Mouse (Mus musculus): ENCODE measurements around the gene Tmem256. TPM values are rescaled to one million over a fixed set of nuclear protein-coding genes. Genes with fewer than 3 reads are reported as not detected.

Tmem256 gene
- total and polyA plus RNA-seq, 2 experiments from 2014 or later, result 95.5 to 349 TPM

DNA sequence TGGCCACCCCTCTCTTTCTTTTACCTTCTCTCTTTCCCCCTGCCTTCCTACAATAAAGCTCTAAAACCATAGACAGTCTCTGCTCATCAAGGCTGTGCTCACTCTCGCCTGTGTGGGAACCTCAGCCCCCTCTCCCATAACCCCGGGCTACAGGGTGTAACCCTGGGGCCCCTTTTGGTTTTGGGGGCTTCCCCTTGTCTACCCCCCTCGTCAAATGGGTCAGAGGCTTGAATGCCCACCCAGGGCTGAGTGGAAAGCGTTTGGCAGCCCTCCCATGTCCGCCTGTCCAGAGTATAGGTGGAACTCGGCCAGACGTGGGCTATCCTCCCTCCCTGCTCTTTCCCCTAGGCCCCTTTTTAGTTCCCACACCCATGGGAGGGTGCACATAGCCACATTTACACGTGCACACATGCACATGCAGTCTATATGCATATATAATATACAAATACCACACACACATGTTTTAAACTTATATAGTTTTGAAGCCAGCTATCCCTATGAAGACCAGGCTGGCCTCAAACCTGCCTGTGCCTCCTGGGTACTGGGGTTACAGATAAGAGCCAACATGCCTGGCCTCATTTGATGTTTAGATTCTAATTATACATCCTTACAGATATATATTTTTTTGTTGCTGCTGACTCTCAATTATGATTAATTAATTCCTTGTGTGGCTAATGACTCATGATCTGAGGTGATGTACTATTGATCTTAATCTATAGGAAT, 26.0 kb downstream of the Tmem256 start:
- ATAC-seq (ENCODE audit: low FRiP score), result no peak
- Histone ChIP-seq H3K36me3 (ENCODE audit: insufficient read depth, low read length) (no peaks in the 10 kb centered on the region), H3K27ac (ENCODE audit: low read depth, low read length) (no peak overlapping the region), H3K4me1 (ENCODE audit: insufficient read depth, low read length) (no peaks in the 10 kb centered on the region), H3K27me3 (ENCODE audit: insufficient read depth, low read length) (no peaks in the 10 kb centered on the region), H3K9ac (replicated peaks; ENCODE audit: low read length, poor library complexity, severe bottlenecking) (no peak overlapping the region), H3K4me2 (ENCODE audit: low read depth, low read length, poor library complexity, severe bottlenecking) (no peak overlapping the region), H3K4me3 (ENCODE audit: low read depth, low read length) (no peak overlapping the region), H3K9me3 (ENCODE audit: low read length) (no peaks in the 10 kb centered on the region)
- no peak for TF ChIP-seq CTCF (IDR thresholded peaks at IDR 0.05)
- 46% methylated on average over 8 of the region's 8 CpGs for WGBS
- no peak for DNase-seq (ENCODE audit: low spot score)

DNA sequence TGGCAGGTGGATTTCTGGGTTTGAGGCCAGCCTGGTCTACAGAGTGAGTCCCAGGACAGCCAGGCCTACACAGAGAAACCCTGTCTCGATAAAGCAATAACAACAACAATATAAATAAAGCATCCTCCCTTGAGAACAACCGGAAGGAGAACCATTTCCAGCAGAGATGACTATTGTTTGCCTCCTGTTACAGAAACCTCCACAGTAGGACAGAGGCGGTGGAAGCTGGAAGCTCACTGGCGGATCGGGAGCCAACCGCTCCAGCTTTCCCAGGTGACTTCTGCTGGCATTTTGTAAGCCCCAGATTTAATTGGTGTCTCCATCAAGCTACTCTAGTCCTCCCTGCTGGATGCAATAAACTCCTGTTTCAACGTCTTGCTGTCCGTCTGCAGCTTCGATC, 27.2 kb downstream of the Tmem256 start:
- WGBS, result 76% methylated on average over 9 of the region's 9 CpGs
- H3K9me3 ChIP-seq (ENCODE audit: low read length), result no peaks in the 10 kb centered on the region
- H3K4me3 ChIP-seq (ENCODE audit: low read depth, low read length), result no peak overlapping the region
- H3K4me2 ChIP-seq (ENCODE audit: low read depth, low read length, poor library complexity, severe bottlenecking), result no peak overlapping the region
- TF ChIP-seq CTCF (IDR thresholded peaks at IDR 0.05), result no peak
- H3K4me1 ChIP-seq (ENCODE audit: insufficient read depth, low read length), result no peaks in the 10 kb centered on the region
- ATAC-seq (ENCODE audit: low FRiP score), result no peak
- H3K27ac ChIP-seq (ENCODE audit: low read depth, low read length), result no peak overlapping the region
- no peak for DNase-seq (ENCODE audit: low spot score)
- H3K9ac ChIP-seq (replicated peaks; ENCODE audit: low read length, poor library complexity, severe bottlenecking), result no peak overlapping the region
- no peaks in the 10 kb centered on the region for H3K36me3 ChIP-seq (ENCODE audit: insufficient read depth, low read length)
- no peaks in the 10 kb centered on the region for H3K27me3 ChIP-seq (ENCODE audit: insufficient read depth, low read length)

DNA sequence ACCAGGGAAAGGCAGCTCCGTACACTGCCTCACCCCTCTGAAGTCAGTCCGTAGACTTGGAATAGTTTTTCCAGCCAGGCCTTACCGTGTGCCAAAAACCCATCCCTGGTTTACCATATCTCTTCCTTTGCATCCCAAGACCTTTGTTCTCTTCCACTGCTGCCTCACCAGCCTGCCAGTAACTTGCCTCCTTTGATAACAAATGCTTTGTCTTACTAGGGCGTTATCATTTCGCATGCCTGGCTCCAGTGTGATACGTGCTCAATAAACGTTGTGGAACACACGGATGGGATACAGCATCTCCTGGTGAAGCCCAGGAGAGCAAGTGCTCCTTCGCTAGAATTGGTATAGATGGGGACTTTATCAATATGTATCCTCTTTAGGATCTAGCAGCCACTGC, 29.0 kb downstream of the Tmem256 start:
- Histone ChIP-seq H3K27ac (ENCODE audit: low read depth, low read length) (no peak overlapping the region), H3K9me3 (ENCODE audit: low read length) (no peaks in the 10 kb centered on the region), H3K27me3 (ENCODE audit: insufficient read depth, low read length) (no peaks in the 10 kb centered on the region), H3K4me2 (ENCODE audit: low read depth, low read length, poor library complexity, severe bottlenecking) (no peak overlapping the region), H3K4me3 (ENCODE audit: low read depth, low read length) (no peak overlapping the region), H3K4me1 (ENCODE audit: insufficient read depth, low read length) (no peaks in the 10 kb centered on the region), H3K9ac (replicated peaks; ENCODE audit: low read length, poor library complexity, severe bottlenecking) (no peak overlapping the region), H3K36me3 (ENCODE audit: insufficient read depth, low read length) (no peaks in the 10 kb centered on the region)
- no peak for TF ChIP-seq CTCF (IDR thresholded peaks at IDR 0.05)
- DNase-seq (ENCODE audit: low spot score) (no peak), ATAC-seq (ENCODE audit: low FRiP score) (no peak)
- 76% methylated on average over 9 of the region's 9 CpGs for WGBS

DNA sequence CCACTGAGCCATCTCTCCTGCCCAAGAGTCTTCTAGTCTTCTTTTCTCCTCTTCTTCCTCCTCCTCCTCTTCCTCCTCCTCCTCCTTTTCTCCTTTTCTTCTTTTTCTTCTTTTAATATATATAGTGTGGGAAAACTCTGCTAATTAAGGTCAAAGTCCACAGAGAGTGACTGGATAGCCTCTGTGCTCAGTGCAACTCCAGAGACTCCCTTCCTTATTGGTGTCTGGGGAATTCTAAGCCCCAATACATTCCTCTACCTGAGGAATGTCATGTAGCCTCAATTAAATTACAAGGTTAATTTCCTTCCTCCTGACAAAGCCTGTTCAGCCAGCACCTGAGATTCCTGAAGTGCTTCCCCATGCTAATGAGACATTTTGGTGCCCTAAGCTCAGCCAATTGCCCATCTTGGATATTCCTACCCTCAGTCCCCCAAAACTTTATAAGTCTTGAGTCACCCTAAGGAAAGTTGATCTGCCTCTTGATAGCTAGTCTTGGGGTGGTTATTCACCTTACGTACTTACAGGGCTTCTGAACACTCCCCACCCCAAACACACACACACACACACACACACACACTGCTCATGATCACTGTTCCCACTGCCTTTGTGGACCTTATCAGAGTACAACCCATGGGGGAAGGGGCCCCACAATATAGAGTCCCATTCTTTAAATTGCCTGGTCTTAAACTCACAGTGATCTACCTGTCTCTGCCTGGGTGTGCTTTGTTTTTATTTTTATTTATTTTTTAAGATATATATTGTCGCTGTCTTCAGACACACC, 32.2 kb downstream of the Tmem256 start:
- 97% methylated on average over 2 of the region's 2 CpGs for WGBS
- DNase-seq (ENCODE audit: low spot score) (no peak), ATAC-seq (ENCODE audit: low FRiP score) (no peak)
- H3K4me2 ChIP-seq (ENCODE audit: low read depth, low read length, poor library complexity, severe bottlenecking), result no peak overlapping the region
- no peaks in the 10 kb centered on the region for H3K36me3 ChIP-seq (ENCODE audit: insufficient read depth, low read length)
- no peak overlapping the region for H3K9ac ChIP-seq (replicated peaks; ENCODE audit: low read length, poor library complexity, severe bottlenecking)
- no peak for TF ChIP-seq CTCF (IDR thresholded peaks at IDR 0.05)
- no peaks in the 10 kb centered on the region for H3K27me3 ChIP-seq (ENCODE audit: insufficient read depth, low read length)
- H3K4me1 ChIP-seq (ENCODE audit: insufficient read depth, low read length), result no peaks in the 10 kb centered on the region
- H3K27ac ChIP-seq (ENCODE audit: low read depth, low read length), result no peak overlapping the region
- H3K4me3 ChIP-seq (ENCODE audit: low read depth, low read length), result no peak overlapping the region
- H3K9me3 ChIP-seq (ENCODE audit: low read length), result no peaks in the 10 kb centered on the region

DNA sequence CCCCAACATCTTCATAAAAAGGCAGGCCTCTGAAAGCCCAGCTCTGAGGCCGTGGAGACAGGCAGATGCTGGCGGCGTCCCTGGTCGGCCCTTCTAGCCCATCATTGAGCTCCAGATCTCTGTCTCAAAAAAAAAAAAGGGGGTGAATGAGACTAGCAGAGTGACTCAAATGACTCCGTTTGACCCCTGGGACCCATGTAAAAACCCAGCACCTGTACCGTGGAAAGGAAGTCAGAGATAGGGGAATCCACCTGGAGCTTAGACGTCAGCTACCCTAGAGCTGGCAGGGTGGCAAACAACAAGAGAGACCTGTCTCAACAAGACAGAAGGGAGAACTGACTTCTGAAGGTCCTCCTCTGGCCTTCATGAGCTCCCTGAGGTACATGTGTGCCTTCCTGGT, 33.5 kb downstream of the Tmem256 start:
- ATAC-seq (ENCODE audit: low FRiP score) (no peak), DNase-seq (ENCODE audit: low spot score) (no peak)
- Histone ChIP-seq H3K4me3 (ENCODE audit: low read depth, low read length) (no peak overlapping the region), H3K4me1 (ENCODE audit: insufficient read depth, low read length) (no peaks in the 10 kb centered on the region), H3K27me3 (ENCODE audit: insufficient read depth, low read length) (no peaks in the 10 kb centered on the region), H3K27ac (ENCODE audit: low read depth, low read length) (no peak overlapping the region), H3K4me2 (ENCODE audit: low read depth, low read length, poor library complexity, severe bottlenecking) (no peak overlapping the region), H3K9me3 (ENCODE audit: low read length) (no peaks in the 10 kb centered on the region), H3K9ac (replicated peaks; ENCODE audit: low read length, poor library complexity, severe bottlenecking) (no peak overlapping the region), H3K36me3 (ENCODE audit: insufficient read depth, low read length) (no peaks in the 10 kb centered on the region)
- no peak for TF ChIP-seq CTCF (IDR thresholded peaks at IDR 0.05)
- 86% methylated on average over 7 of the region's 7 CpGs for WGBS

DNA sequence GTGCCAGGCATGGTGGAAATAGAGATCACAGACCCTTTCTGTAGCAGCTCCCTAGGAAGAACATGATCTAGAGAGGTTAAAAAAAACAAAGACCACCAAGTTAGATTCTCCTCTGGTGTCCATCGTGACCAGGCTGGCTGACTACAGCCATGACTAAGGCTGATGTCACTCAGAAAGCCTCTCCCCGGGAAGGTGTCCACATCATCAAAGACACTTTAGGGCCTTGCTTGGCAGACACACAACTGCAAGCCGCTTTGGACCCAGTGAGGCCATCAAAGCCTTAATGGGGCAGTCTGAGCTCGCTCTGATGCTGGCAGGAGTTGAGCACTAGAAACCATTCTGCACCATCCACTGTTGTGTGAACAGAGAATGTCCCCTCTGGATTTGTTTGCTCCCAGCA, 34.1 kb downstream of the Tmem256 start:
- no peak for DNase-seq (ENCODE audit: low spot score)
- Histone ChIP-seq H3K4me1 (ENCODE audit: insufficient read depth, low read length) (no peaks in the 10 kb centered on the region), H3K9ac (replicated peaks; ENCODE audit: low read length, poor library complexity, severe bottlenecking) (no peak overlapping the region), H3K9me3 (ENCODE audit: low read length) (no peaks in the 10 kb centered on the region), H3K4me3 (ENCODE audit: low read depth, low read length) (no peak overlapping the region), H3K4me2 (ENCODE audit: low read depth, low read length, poor library complexity, severe bottlenecking) (no peak overlapping the region), H3K27me3 (ENCODE audit: insufficient read depth, low read length) (no peaks in the 10 kb centered on the region), H3K27ac (ENCODE audit: low read depth, low read length) (no peak overlapping the region), H3K36me3 (ENCODE audit: insufficient read depth, low read length) (no peaks in the 10 kb centered on the region)
- TF ChIP-seq CTCF (IDR thresholded peaks at IDR 0.05), result no peak
- WGBS, result 75% methylated on average over 4 of the region's 4 CpGs
- ATAC-seq (ENCODE audit: low FRiP score), result no peak

All from midbrain, postnatal 0 days (tissue).